Mouse (Mus musculus): ENCODE data around the gene Olfr844. TPM values are rescaled to one million over a fixed set of nuclear protein-coding genes. Genes with fewer than 3 reads are reported as not detected.

Olfr844 gene
- total RNA-seq (2022) = not detected

- no peak for DNase-seq (ENCODE audit: low spot score)
Observed at GRCm38 (mm10) chr9:19316047-19316446, at the start of gene Olfr844. TSS of gene Olfr844 (plus strand) at chr9:19316347.

GRCm38 (mm10) chr9:19336157-19336556 is 20.0 kb downstream of the Olfr844 start, which contains the start of gene Olfr845:
TSS of gene Olfr845 (plus strand) at chr9:19336457.
- no peak for DNase-seq (ENCODE audit: low spot score)

GRCm38 (mm10) chr9:19363905-19364304 is 47.8 kb downstream of the Olfr844 start, which contains the start of gene Olfr846:
TSS of gene Olfr846 (minus strand) at chr9:19364005.
- no peak for DNase-seq (ENCODE audit: low spot score)

Other genes starting within 250 kb of the Olfr844 start
- not detected for gene Olfr836, start 196.0 kb upstream of the Olfr844 start, total RNA-seq (2022)
- gene Olfr837, start 180.0 kb upstream of the Olfr844 start, total RNA-seq (2022) = not detected
- gene Olfr839-ps1, start 139.0 kb upstream of the Olfr844 start, total RNA-seq (2022) = not detected
- gene Olfr843, start 64.4 kb upstream of the Olfr844 start, total RNA-seq (2022) = not detected
- gene Olfr845, start 20.1 kb downstream of the Olfr844 start, total RNA-seq (2022) = not detected
- not detected for gene Olfr846, start 47.7 kb downstream of the Olfr844 start, total RNA-seq (2022)
- not detected for gene Olfr847, start 62.3 kb downstream of the Olfr844 start, total RNA-seq (2022)
- gene Olfr849, start 123.9 kb downstream of the Olfr844 start, total RNA-seq (2022) = not detected
- not detected for gene Olfr850, start 161.9 kb downstream of the Olfr844 start, total RNA-seq (2022)
- under 1 TPM in 1 of 4 experiments, not detected in 3; 0.03 TPM for gene Olfr851, start 176.9 kb downstream of the Olfr844 start, total RNA-seq (2022)
- gene Olfr853, start 224.7 kb downstream of the Olfr844 start, total RNA-seq (2022) = not detected